Mouse (Mus musculus) liver, embryonic 14.5 days (tissue): ENCODE data around the gene Cars2. TPM values are rescaled to one million over a fixed set of nuclear protein-coding genes. Genes with fewer than 3 reads are reported as not detected.

Experiments
- ATAC-seq: fragments of 200-750 bp; cut with Nextera tagmentation; 2 replicates; pipeline ENCODE4 v1.8.0; 2017; ENCODE audit warnings: moderate number of reproducible peaks, mild to moderate bottlenecking, moderate library complexity; ENCODE audit not compliant: insufficient read depth
- DNase-seq, 3 experiments: peaks; one replicate each; pipeline ENCODE4 v3.0.0-alpha.2; 2012 to 2013; ENCODE audit warnings: low read depth in 3 of 3, low spot score in 3 of 3
- H3K27ac ChIP-seq: fragments of 300-500 bp; sonication (generic); 2 replicates; pipeline ENCODE4 v1.5.1; 2014; ENCODE audit warnings: moderate library complexity, mild to moderate bottlenecking, control low read depth, inconsistent platforms
- H3K27me3 ChIP-seq: fragments of 300-500 bp; sonication (generic); 2 replicates; pipeline ENCODE4 v1.6.1; 2014; ENCODE audit warnings: mild to moderate bottlenecking, low read length, moderate library complexity; ENCODE audit not compliant: control insufficient read depth, insufficient read depth
- H3K36me3 ChIP-seq: fragments of 300-500 bp; sonication (generic); replicated peaks from 2 replicates; pipeline ENCODE4 v1.6.1; 2014; ENCODE audit warnings: low read depth; ENCODE audit not compliant: control insufficient read depth, insufficient read depth
- H3K4me1 ChIP-seq, 2 experiments: fragments of 200-500 bp in 1 of 2; fragments of 300-500 bp in 1 of 2; sonication (generic) in 1 of 2; replicated peaks; 2 replicates each; pipeline ENCODE4 v1.6.1; 2012 to 2014; ENCODE audit warnings: antibody characterized with exemption in 1 of 2, inconsistent platforms in 1 of 2, low read length in 1 of 2; ENCODE audit not compliant: control insufficient read depth in 2 of 2, insufficient read depth in 2 of 2
- H3K4me2 ChIP-seq: fragments of 300-500 bp; sonication (generic); 2 replicates; pipeline ENCODE4 v1.6.1; 2014; ENCODE audit warnings: low read depth, mild to moderate bottlenecking, control low read depth, moderate library complexity
- H3K4me3 ChIP-seq, 2 experiments: fragments of 200-500 bp in 1 of 2; fragments of 300-500 bp in 1 of 2; sonication (generic) in 1 of 2; 2 replicates each; pipeline ENCODE4 v1.5.1; 2012 to 2014; ENCODE audit warnings: low read depth in 2 of 2, low read length in 2 of 2, mild to moderate bottlenecking in 2 of 2, control low read depth in 1 of 2, inconsistent platforms in 1 of 2, moderate library complexity in 1 of 2; ENCODE audit not compliant: insufficient read depth in 1 of 2
- H3K9ac ChIP-seq: fragments of 300-500 bp; sonication (generic); replicated peaks from 2 replicates; pipeline ENCODE4 v1.6.1; 2014; ENCODE audit warnings: mild to moderate bottlenecking, control low read depth, moderate library complexity
- H3K9me3 ChIP-seq: fragments of 300-500 bp; sonication (generic); 2 replicates; pipeline ENCODE4 v1.6.1; 2016; ENCODE audit warnings: low read length, mixed read lengths; ENCODE audit not compliant: control insufficient read depth
- CTCF ChIP-seq: IDR thresholded peaks from 2 replicates; pipeline ENCODE4 v1.5.1; 2016; ENCODE audit warnings: antibody characterized with exemption, low read depth, control low read depth
- EP300 ChIP-seq: IDR thresholded peaks from 2 replicates; pipeline ENCODE4 v1.6.1; 2016; ENCODE audit warnings: antibody characterized with exemption, low read depth
- WGBS: fragments of 180-500 bp; shearing (Covaris S2); extraction: QIAGEN DNeasy Blood & Tissue Kit; methylation state at CpG from one replicate; pipeline ENCODE4 v1.1.7; 2014; ENCODE audit not compliant: insufficient replicate concordance; 5-methylcytosine and 5-hydroxymethylcytosine counted together
- polyA plus RNA-seq, 2 experiments: library from polyadenylated mRNA; depleted of rRNA in 1 of 2; stranded (reverse) in 1 of 2; unstranded in 1 of 2; fragments of >200 nt; fragmentation: Nextera tagmentation in 1 of 2; extraction: Ambion mirVana in 1 of 2; gene quantifications; 2 replicates each; pipeline versions ENCODE4 v1.2.1 to v1.2.3; 2012 to 2014

Cars2 gene
- 18.2 and 18.8 TPM in 2 replicates for polyA plus RNA-seq (2012; rRNA removed)
- polyA plus RNA-seq (2014; fragmentation: Nextera tagmentation; extraction: Ambion mirVana): 15.4 and 15.5 TPM in 2 replicates

DNA sequence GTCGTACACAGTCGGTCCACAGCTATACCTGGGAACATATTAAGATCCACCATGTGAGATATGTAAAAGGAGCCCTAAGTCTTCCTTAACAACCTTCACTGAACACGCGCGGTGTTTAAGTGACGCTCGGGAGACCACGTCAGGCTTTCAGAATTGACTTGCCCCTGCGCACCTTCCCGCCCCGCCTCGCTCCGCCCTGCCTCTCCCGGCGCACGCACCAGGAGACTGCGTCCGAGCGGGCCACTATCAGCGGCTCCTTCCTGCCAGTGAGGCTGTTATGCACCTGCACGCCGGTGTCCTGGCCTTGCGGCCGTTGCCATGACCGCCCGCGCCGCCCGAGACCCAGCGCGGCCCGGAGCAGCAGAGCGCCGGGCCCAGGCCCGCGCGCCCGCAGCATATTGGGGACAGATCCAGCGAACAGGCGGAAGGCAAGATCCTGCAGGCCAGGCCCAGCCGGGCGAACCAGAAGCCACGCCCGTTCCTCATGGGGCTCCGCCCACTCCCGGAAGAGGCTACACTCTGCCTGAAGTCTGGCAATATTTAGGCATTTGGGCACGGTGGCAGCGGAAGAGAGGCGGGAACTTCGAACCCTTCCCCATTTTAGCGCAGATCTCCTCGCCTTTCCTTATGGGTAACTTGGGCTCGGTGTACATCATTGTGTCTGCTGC lies at the start of gene Cars2:
TSS of gene Cars2 (minus strand) at position 503 of the 668 bp plus-strand sequence.
- peaks cover 17 to 20% of the 10 kb centered on the region in 2 experiments for H3K4me1 ChIP-seq
- under 1% methylated on average over 53 of the region's 53 CpGs for WGBS
- peak within 1 kb of the TSS; percentile 75 for H3K4me2 ChIP-seq
- H3K4me3 ChIP-seq: peak within 1 kb of the TSS; percentile 62 to 64
- no peaks in the 10 kb centered on the region for H3K9me3 ChIP-seq
- TF ChIP-seq CTCF (no peak), EP300 (no peak)
- peak; percentile 77 to 80 (median 80) for DNase-seq
- H3K36me3 ChIP-seq: no peaks in the 10 kb centered on the region
- peak within 1 kb of the TSS; percentile 55 for H3K9ac ChIP-seq
- no peaks in the 10 kb centered on the region for H3K27me3 ChIP-seq
- peak; percentile 77 for ATAC-seq
- peak within 1 kb of the TSS; percentile 18 for H3K27ac ChIP-seq

DNA sequence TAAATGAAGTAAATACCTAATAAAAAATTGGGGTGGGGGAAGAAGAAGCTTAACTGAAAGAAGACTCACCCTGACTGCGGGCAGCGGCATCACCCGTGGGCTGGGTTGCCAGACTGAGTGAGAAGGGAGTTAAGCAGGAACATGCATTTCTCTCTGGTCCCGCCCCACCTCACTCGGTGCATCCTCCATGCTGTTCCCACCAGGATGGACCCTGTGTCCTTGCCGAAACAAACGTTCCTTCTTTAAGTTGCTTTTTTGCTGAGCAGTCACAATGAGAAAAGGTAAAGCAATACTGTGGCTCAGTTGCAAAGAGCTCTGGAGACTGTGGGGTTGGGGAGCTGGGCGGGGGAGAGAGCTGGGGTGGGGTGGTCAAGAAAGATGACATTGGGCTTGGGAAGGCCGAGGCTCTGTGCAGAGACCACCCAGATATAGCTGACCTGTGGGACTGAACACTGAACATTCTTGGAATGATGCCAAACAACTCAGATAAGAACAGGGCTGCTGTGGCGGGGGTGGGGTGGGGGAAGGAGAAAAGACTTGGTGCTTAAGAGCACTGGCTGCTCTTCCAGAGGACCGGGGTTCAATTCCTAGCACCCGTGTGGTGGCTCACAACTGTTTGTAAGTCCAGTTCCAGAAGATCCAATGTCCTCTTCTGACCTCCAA lies 42.8 kb upstream of the Cars2 start:
- no peak for ATAC-seq
- H3K9ac ChIP-seq: no peak overlapping the region
- H3K27me3 ChIP-seq: no peaks in the 10 kb centered on the region
- H3K4me1 ChIP-seq: peaks cover 0 to 4% of the 10 kb centered on the region in 2 experiments; a peak in 1 of 4 replicates
- H3K27ac ChIP-seq: no peak overlapping the region
- no peak overlapping the region for H3K4me2 ChIP-seq
- WGBS: 51% methylated on average over 12 of the region's 12 CpGs
- H3K36me3 ChIP-seq: no peaks in the 10 kb centered on the region
- no peak for TF ChIP-seq CTCF
- H3K9me3 ChIP-seq: no peaks in the 10 kb centered on the region
- no peak overlapping the region for H3K4me3 ChIP-seq
- DNase-seq: no peak

DNA sequence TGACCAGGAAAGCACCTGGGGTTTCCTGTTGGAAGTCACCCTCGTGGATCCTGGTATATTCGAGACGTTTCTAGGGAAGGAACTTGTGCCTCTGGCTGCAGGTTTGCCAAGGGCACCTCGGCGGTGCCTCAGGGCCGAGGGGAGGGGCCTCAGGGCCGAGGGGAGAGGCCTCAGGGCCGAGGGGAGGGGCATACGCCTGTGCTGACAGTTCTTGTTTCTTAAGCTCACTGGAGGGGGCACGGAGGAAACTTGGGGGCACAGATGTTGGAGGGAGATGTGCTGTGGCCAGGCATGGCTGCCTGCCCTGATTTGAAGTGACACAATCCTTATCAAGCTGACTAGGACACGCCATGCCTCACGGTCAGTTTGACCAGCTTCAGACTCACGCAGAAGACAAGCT lies 41.7 kb upstream of the Cars2 start:
- Histone ChIP-seq H3K9me3 (no peaks in the 10 kb centered on the region), H3K4me3 (no peak overlapping the region), H3K9ac (no peak overlapping the region), H3K27ac (no peak overlapping the region), H3K27me3 (no peaks in the 10 kb centered on the region), H3K4me1 (peaks cover 0 to 4% of the 10 kb centered on the region in 2 experiments; a peak in 1 of 4 replicates), H3K4me2 (0 out of 2 replicates have a peak overlapping the region, but pooled peaks have one; percentile 4), H3K36me3 (no peaks in the 10 kb centered on the region)
- DNase-seq (no peak), ATAC-seq (no peak)
- WGBS: 7% methylated on average over 13 of the region's 13 CpGs
- no peak for TF ChIP-seq CTCF
- no peak for TF ChIP-seq EP300

DNA sequence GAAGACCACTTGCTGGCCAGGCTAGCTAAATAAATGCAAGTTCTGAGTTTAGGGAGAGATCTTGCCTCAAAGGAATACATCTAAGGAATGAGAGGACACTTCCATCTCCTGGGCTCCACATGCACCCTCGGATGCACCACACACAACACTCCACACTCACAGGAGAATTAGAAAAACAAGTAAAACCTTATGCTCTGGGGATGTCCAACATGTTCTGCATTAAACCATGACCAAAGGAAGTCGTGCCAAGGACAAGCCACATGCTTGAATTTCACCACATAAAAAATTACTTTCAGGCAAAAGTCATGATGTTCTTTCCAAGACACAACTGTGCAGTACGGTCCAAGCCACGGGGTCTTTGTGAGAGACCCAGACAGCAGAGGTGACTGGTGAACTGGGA lies 41.3 kb upstream of the Cars2 start:
- Histone ChIP-seq H3K36me3 (no peaks in the 10 kb centered on the region), H3K4me3 (no peak overlapping the region), H3K4me2 (0 out of 2 replicates have a peak overlapping the region, but pooled peaks have one; percentile 4), H3K27ac (no peak overlapping the region), H3K9me3 (no peaks in the 10 kb centered on the region), H3K9ac (no peak overlapping the region), H3K4me1 (peaks cover 0 to 4% of the 10 kb centered on the region in 2 experiments; a peak in 1 of 4 replicates), H3K27me3 (no peaks in the 10 kb centered on the region)
- WGBS: 60% methylated on average over 4 of the region's 4 CpGs
- DNase-seq (no peak), ATAC-seq (no peak)
- TF ChIP-seq CTCF: no peak
- no peak for TF ChIP-seq EP300

DNA sequence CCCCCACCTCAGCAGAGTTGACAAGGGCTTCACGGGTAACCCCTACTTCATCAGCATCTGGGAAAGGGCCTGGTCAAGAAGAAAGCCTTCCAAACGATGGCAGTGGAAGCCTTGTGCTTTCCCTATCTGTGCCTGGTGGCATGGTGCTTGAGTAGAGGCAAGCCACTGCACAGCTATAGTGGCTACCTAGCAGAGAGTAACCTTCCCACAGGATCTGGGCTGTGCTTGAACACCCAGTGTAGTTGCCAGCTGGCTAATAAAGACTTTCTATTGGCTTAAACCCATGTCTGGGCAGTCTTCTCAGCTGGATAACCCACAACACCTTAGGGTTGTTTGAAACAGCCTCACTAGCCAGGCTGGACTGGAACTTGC lies 35.8 kb upstream of the Cars2 start:
- 51% methylated on average over 2 of the region's 2 CpGs for WGBS
- H3K27ac ChIP-seq: no peak overlapping the region
- H3K27me3 ChIP-seq: no peaks in the 10 kb centered on the region
- no peak overlapping the region for H3K4me2 ChIP-seq
- no peak overlapping the region for H3K4me3 ChIP-seq
- H3K36me3 ChIP-seq: no peaks in the 10 kb centered on the region
- H3K4me1 ChIP-seq: no peaks in the 10 kb centered on the region
- TF ChIP-seq CTCF: no peak
- H3K9me3 ChIP-seq: no peaks in the 10 kb centered on the region
- ATAC-seq (no peak), DNase-seq (no peak)
- no peak overlapping the region for H3K9ac ChIP-seq
